Mouse (Mus musculus): Measurements from ENCODE around the gene Atf2. TPM values are rescaled to one million over a fixed set of nuclear protein-coding genes. Genes with fewer than 3 reads are reported as not detected.
"Not testable (repeated sequence)": the region's sequence is repeated elsewhere in the genome, so short reads cannot be mapped to it uniquely, and the experiment has no call there.

Gene Atf2
- total and polyA plus RNA-seq, 3 experiments = 15.9 to 40.9 (median 25.8) TPM

DNA sequence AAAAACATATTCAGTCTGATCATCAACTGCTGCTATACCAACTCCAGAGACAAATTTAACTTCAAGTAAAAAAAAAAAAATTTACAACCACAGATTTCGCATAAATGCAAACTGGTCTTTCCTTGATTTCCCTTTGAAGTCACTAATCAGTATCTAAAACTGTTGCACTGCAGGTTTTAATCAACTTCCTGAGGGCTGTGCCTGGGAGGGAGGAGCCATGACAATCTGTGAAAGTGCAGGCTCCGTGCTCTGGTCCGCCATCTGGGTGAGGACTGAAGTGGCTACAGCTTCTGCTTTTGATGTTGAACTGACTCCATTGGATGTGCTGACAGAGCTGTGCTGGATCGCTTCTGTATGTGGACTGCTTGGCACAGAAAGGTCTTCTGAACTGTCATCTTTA, 73.7 kb downstream of the Atf2 start:
- Histone ChIP-seq H3K9ac (ENCODE audit: insufficient read depth, low read depth) (no peak overlapping the region), H3K4me1 (ENCODE audit: control insufficient read depth in 1 of 2, insufficient read depth in 2 of 2) (peaks cover 0 to 9% of the 10 kb centered on the region in 2 experiments; a peak in 2 of 4 replicates), H3K27me3 (replicated peaks) (no peaks in the 10 kb centered on the region), H3K79me2 (replicated peaks; ENCODE audit: control insufficient read depth, extremely low read depth, insufficient read depth, poor library complexity, severe bottlenecking) (no peaks in the 10 kb centered on the region), H3K4me3 (replicated peaks in 1 of 3; ENCODE audit: low read depth in 2 of 3, low read length in 2 of 3, poor library complexity in 1 of 3) (no peak overlapping the region), H3K9me3 (replicated peaks; ENCODE audit: low read length) (no peaks in the 10 kb centered on the region), H3K27ac (ENCODE audit: insufficient read depth, low read depth) (no peak overlapping the region), H3K4me2 (ENCODE audit: insufficient read depth, low read depth, poor library complexity, severe bottlenecking) (no peak overlapping the region), H3K36me3 (replicated peaks in 1 of 2; ENCODE audit: control insufficient read depth in 1 of 2, insufficient read depth in 1 of 2, low read length in 1 of 2) (peaks cover 12 to 47% of the 10 kb centered on the region in 2 experiments)
- dilution Hi-C loops (cut with MboI; ENCODE audit: extremely low pct_ligation_motif_present, extremely low pct_unique_long_range_greater_than_20kb, low sequenced_read_pairs) = no loop called here
- peak; percentile 35 for DNase-seq (ENCODE audit: extremely low read depth)
- in situ Hi-C loops (cut with MboI; ENCODE audit: low pct_ligation_motif_present, low pct_unique_long_range_greater_than_20kb, low sequenced_read_pairs) = no loop called here
- TF ChIP-seq NELFE (IDR thresholded peaks at IDR 0.05; ENCODE audit: low read depth, low read length) (no peak), E2F4 (IDR thresholded peaks at IDR 0.05; ENCODE audit: insufficient replicate concordance, low read depth, low read length) (no peak), IRF4 (IDR thresholded peaks at IDR 0.05; ENCODE audit: low read depth, low read length) (no peak), ELF1 (IDR thresholded peaks at IDR 0.05; ENCODE audit: low read depth, low read length) (no peak), POLR2A (IDR thresholded peaks at IDR 0.05; ENCODE audit: low read depth, low read length) (no peak), USF1 (IDR thresholded peaks at IDR 0.05; ENCODE audit: low read depth, low read length) (no peak), MAX (IDR thresholded peaks at IDR 0.05; ENCODE audit: low read length) (no peak), SIN3A (IDR thresholded peaks at IDR 0.05; ENCODE audit: low read length) (no peak)

DNA sequence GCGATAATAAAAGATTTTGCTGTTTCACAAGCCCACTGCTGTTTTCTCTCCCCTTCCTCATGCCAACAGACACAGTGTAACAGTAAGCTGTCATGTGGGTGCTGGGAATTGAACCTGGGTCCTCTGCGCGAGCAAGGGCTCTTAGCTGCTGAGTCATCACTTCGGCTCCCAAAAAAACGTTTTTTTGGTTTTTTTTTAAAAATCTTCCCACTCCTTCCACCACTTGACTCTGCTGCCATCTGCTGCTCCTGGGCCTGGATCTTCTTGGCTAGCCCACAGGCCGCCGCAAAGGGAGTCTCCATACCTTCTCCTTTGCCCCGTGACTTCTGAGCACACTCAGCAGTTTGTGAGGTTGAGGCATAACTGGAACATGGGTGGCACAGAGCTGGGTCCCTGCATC, 84.8 kb downstream of the Atf2 start:
- Histone ChIP-seq H3K36me3 (replicated peaks in 1 of 2; ENCODE audit: control insufficient read depth in 1 of 2, insufficient read depth in 1 of 2, low read length in 1 of 2) (no peaks in the 10 kb centered on the region), H3K4me1 (ENCODE audit: control insufficient read depth in 1 of 2, insufficient read depth in 2 of 2) (no peaks in the 10 kb centered on the region; a peak in 1 of 4 replicates), H3K9me3 (replicated peaks; ENCODE audit: low read length) (no peaks in the 10 kb centered on the region), H3K27me3 (replicated peaks) (no peaks in the 10 kb centered on the region), H3K79me2 (replicated peaks; ENCODE audit: control insufficient read depth, extremely low read depth, insufficient read depth, poor library complexity, severe bottlenecking) (no peaks in the 10 kb centered on the region), H3K27ac (ENCODE audit: insufficient read depth, low read depth) (no peak overlapping the region), H3K9ac (ENCODE audit: insufficient read depth, low read depth) (no peak overlapping the region), H3K4me3 (replicated peaks in 1 of 3; ENCODE audit: low read depth in 2 of 3, low read length in 2 of 3, poor library complexity in 1 of 3) (no peak overlapping the region), H3K4me2 (ENCODE audit: insufficient read depth, low read depth, poor library complexity, severe bottlenecking) (no peak overlapping the region)
- dilution Hi-C loops (cut with MboI; ENCODE audit: extremely low pct_ligation_motif_present, extremely low pct_unique_long_range_greater_than_20kb, low sequenced_read_pairs) (no loop called here), in situ Hi-C loops (cut with MboI; ENCODE audit: low pct_ligation_motif_present, low pct_unique_long_range_greater_than_20kb, low sequenced_read_pairs) (no loop called here)
- no peak for DNase-seq (ENCODE audit: extremely low read depth)
- TF ChIP-seq CTCF (conservative IDR thresholded peaks at IDR 0.05 in 1 of 2, IDR thresholded peaks at IDR 0.05 in 1 of 2; ENCODE audit: low read depth in 2 of 2, low read length in 2 of 2) (no peak), JUND (conservative IDR thresholded peaks at IDR 0.05; ENCODE audit: low read depth, low read length) (no peak), HCFC1 (IDR thresholded peaks at IDR 0.05; ENCODE audit: low read depth, low read length) (no peak), MAFK (IDR thresholded peaks at IDR 0.05; ENCODE audit: insufficient replicate concordance, low read length) (peak; percentile 62; the same call in 1 of the 2 replicates), SIN3A (IDR thresholded peaks at IDR 0.05; ENCODE audit: low read length) (no peak), ZNF384 (IDR thresholded peaks at IDR 0.05; ENCODE audit: low read depth, low read length) (peak; percentile 42)

DNA sequence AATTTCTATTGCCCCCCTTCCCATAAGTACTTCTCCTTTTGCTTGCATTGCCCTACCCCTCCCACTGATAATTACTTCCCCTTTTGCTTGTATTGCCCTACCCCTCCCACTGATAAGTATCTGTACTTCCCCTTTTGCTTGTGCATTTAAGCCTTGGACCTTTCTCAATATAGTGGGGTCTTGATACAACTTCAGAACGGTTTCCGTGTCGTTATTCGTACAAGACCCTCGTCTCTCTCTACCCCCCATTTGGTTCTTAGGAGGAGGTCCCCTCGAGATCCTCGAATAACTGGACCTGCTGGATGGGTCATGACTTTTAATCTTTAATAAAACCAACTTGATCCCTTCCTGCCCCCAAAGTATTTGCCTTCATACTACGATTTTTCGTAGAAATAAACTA, 92.3 kb downstream of the Atf2 start:
- H3K27ac ChIP-seq (ENCODE audit: insufficient read depth, low read depth); in situ Hi-C loops (cut with MboI; ENCODE audit: low pct_ligation_motif_present, low pct_unique_long_range_greater_than_20kb, low sequenced_read_pairs); H3K27me3 ChIP-seq (replicated peaks); H3K4me3 ChIP-seq (replicated peaks in 1 of 3; ENCODE audit: low read depth in 2 of 3, low read length in 2 of 3, poor library complexity in 1 of 3); H3K4me2 ChIP-seq (ENCODE audit: insufficient read depth, low read depth, poor library complexity, severe bottlenecking); H3K9me3 ChIP-seq (replicated peaks; ENCODE audit: low read length); H3K4me1 ChIP-seq (ENCODE audit: control insufficient read depth in 1 of 2, insufficient read depth in 2 of 2); H3K36me3 ChIP-seq (replicated peaks in 1 of 2; ENCODE audit: control insufficient read depth in 1 of 2, insufficient read depth in 1 of 2, low read length in 1 of 2); DNase-seq (ENCODE audit: extremely low read depth); dilution Hi-C loops (cut with MboI; ENCODE audit: extremely low pct_ligation_motif_present, extremely low pct_unique_long_range_greater_than_20kb, low sequenced_read_pairs); H3K9ac ChIP-seq (ENCODE audit: insufficient read depth, low read depth); H3K79me2 ChIP-seq (replicated peaks; ENCODE audit: control insufficient read depth, extremely low read depth, insufficient read depth, poor library complexity, severe bottlenecking): not testable (repeated sequence)
